Mouse (Mus musculus): ENCODE results near the gene Sfswap.
"Not testable (repeated sequence)": the region's sequence is repeated elsewhere in the genome, so short reads cannot be mapped to it uniquely, and the experiment has no call there.

Gene Sfswap

DNA sequence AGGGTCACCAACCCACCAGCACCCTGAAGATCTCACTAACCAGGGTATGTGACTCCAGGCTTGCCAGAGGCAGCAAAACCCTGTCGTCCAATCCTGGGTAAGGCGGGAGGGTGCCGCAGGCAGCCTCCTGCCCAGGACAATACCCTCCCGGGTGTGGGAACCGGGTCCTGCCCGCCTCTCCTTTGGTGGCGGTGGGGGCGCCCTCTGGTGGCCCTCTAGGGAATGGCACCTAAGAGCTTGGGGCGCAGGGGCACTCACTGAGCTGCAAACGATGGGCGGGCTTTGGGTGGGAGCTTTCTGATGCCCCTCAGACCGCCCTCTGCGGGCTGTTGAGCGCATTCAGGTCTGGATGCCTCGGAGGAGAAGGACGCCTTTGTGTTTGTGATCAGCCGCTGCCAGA is 85.0 kb downstream of the Sfswap start:
- DNase-seq (ENCODE audit: low spot score), result peak; percentile 76

DNA sequence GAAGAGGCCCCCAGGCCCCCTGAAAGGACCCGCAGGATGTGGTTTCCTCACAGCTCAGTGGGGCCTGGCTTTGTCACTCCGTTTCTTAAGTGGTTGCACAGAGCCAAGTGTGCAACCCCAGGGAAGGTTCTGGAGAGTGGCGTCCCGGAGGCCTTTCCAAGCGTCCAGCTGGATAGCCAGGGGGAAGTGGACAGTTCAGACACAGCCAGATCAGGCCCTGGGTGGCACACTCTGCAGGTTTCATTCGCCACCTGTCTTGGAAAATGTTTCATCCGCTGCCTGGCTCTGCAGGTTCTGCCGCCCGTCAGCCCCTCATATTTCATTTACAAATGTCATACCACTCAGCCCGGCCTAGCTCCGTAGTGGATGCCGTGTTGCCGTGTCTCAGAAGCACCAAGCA is 85.5 kb downstream of the Sfswap start:
- no peak for DNase-seq (ENCODE audit: low spot score)

DNA sequence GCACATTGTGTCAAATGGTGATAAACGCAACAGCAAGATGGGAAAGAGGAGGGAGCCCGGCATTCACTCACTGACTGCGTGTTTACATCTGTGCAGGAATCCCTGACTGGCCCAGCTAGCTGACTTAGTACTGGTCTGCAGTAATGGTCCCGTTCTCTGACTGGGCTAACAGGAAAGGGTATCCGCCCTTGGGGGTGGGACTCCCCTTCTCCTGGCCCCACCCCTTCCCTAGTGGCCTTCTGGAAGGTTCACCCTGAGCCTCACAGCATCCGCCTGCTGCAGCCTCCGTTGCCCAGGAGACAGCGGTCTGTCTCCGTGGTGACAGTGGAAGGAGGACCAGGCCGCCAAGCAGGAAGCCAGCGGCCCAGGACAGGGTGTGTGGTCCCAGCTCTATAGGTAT is 89.9 kb downstream of the Sfswap start:
- no peak for DNase-seq (ENCODE audit: low spot score)

DNA sequence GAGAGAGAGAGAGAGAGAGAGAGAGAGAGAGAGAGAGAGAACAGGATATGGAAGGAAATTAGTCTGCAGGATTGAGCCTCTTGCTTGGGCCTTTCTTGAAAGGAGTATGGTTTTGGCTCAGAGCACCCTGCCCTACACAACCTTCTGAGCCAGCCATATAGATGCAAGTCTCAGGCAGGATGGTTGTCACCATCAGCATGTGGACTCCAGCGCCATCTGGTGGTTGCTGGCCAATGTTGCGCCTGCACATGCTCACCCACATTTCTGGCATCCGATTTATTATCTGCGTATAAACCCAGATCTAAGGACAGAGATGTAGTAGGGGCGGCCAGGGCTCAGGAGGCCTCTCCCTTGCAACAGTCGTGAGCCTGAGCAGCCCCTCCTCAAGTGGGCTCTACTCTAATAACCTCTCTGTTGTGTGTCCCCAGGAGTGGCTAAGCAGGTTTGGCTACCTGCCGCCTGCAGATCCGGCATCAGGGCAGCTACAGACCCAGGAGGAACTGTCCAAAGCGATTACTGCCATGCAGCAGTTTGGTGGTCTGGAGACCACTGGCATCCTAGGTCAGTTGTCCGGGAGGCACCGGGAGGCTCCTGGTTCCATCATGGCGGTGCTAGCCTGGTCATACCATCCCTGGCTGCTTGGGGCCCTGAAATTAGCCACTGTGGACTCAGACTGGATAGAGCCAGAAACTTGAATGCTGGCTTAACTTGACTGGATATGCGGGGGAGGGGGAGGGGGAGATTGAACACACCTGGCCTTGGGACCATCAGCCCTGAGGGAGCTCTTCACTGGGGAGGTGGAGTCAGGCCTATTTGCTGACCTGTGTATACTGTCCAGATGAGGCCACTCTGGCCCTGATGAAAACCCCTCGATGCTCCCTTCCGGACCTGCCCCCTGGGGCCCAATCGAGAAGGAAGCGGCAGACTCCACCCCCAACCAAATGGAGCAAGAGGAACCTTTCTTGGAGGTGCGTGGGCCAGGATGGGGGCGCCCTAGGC is 93.4 kb downstream of the Sfswap start:
- peak; percentile 70 for DNase-seq (ENCODE audit: low spot score)

DNA sequence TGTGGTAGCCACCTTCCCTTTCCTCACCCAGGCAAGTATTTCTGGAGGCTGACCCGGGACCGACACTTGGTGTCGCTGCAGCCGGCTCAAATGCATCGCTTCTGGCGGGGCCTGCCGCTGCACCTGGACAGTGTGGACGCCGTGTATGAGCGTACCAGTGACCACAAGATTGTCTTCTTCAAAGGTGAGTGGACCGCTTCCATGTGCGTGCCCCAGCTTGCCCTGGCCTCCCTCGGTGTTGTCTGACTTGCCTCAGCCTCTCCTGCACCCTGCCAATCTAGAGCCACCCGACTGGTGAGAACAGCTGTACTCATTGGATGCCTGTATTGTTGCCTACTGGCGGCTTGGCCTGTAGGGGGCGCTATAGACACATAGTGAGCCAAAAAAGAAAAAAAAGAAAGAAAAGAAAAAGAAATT is 101.1 kb downstream of the Sfswap start:
- DNase-seq (ENCODE audit: low spot score), result no peak

DNA sequence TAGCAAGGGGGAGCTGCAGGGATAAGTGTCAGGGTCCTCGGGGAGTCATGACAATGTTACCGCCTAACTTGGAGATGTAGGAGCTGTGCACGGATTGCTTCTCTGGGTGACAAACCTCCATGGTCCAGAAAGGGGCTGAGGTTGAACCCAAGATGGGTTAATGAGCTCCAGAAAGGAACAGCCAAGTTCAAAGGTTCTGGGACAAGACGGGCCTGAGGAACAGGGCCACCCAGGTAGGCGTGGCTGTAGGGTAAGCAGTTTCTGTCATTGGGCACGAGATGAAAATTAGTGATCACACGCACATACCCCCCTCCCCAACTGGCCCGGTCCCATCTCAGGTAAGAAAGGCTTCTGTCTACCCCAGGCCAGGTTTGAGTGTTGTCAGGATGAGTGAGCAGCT is 106.5 kb downstream of the Sfswap start:
- DNase-seq (ENCODE audit: low spot score), result no peak

DNA sequence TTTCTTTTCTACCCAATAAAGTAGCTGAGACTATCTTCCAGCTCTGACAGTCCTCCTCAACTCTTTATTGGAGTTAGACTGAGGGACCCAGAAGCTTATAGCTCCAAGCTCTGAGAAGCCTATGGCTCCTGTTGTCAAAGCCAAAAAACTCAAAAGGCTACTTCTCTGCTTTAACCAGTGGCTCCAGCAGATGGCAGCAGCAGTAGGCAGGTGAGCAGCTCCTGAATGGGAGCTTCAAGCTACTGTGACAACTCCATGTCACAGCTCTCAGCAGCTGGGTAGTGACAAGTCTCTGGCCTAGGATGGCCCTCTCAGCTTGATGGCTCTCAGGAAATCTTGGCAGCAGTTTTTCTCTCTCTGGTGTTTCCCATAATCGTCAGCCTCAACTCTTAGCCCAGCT is 110.0 kb downstream of the Sfswap start:
- peak; percentile 64 for DNase-seq (ENCODE audit: low spot score)

DNA sequence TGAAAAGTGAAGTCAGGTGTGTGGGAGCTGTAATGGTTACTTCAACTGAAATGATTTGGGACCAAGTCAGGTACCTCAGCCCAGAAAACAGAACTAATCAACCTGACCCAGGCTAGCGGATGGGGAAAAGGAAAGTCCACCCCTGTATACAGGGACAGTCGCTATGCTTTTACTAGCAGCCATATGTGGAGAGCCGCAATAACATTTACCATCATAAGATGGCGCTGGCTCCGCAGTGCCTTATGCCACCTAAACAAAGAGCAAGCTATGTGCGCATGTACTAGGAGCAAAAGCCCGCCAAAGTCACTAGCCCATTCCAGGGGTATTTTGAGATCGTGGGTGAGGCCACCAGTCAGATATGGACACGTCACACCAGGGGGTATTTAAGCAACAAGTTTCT is 119.6 kb downstream of the Sfswap start:
- not testable (repeated sequence) for DNase-seq (ENCODE audit: low spot score)
